Mouse (Mus musculus) heart, postnatal 10 days (tissue): ENCODE results near the gene Olfr1233. TPM values are rescaled to one million over a fixed set of nuclear protein-coding genes. Genes with fewer than 3 reads are reported as not detected.

Source experiments
- DNase-seq, 2 experiments: peaks; one replicate each; pipeline ENCODE4 v3.0.0; 2021
- intact Hi-C: fragments of 180-260 bp; cut with DNase I; formaldehyde crosslinking; loops from one replicate; pipeline ENCODE4 v1.15.1; 2025
- total RNA-seq, 2 experiments: library from RNA; stranded (reverse); gene quantifications; 2 replicates each; pipeline ENCODE4 v1.2.3; 2021

The Olfr1233 gene
- total RNA-seq = not detected

DNA sequence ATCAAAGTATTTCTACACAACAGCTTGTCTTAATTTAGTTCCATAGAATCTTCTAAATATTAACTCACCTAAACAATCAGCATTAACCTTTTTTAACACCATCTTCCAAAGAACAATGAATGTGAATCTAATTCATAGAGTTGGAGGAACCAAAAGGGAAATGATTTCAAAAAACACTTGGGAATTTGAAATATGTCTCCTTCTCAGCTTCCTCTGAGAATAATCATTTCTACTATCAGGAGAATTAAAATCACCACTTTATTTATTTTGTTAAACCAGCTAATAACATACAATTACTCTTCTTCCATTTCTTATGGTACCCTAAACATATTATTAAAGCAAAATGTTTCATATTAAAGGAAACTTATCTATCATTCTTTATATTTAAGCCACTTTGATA is at the start of gene Olfr1233:
TSS of gene Olfr1233 (minus strand) at position 101 of the 400 bp plus-strand sequence.
- DNase-seq = no peak
- intact Hi-C loops = no loop called here

DNA sequence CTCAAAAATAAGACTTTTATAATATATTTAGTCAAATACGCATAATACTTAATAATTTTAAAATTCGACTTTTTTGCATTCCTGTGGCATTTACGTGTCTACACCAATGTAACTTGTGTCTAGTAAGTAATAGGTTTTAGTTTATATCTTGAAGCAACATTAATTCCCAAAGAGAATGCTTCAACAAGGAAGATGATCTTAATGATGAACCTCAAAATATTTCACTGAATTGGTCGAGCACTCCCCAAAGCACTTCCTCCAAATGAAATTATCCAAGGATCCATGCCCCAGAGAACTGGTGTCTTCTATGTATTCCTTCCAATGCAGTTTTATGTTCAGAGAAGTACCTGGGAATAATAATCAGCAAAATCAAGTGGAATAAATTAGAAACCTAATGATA is 22.6 kb upstream of the Olfr1233 start, which contains the start of gene Olfr1234:
TSS of gene Olfr1234 (minus strand) at position 101 of the 400 bp plus-strand sequence.
- no peak for DNase-seq

GRCm38 (mm10) chr2:89329575-89329974 is 12.6 kb downstream of the Olfr1233 start, which contains the start of gene Olfr1232:
TSS of gene Olfr1232 (minus strand) at chr2:89329675.
- no peak for DNase-seq
- intact Hi-C loops = no loop called here

More for the DNA sequence above, 22.6 kb upstream of the Olfr1233 start, which contains the start of gene Olfr1234:
- intact Hi-C loops = no loop called here

GRCm38 (mm10) chr2:89306974-89307373 is 35.2 kb downstream of the Olfr1233 start, which contains the start of gene Olfr1231:
TSS of gene Olfr1231 (minus strand) at chr2:89307074.
- intact Hi-C loops = no loop called here

DNA sequence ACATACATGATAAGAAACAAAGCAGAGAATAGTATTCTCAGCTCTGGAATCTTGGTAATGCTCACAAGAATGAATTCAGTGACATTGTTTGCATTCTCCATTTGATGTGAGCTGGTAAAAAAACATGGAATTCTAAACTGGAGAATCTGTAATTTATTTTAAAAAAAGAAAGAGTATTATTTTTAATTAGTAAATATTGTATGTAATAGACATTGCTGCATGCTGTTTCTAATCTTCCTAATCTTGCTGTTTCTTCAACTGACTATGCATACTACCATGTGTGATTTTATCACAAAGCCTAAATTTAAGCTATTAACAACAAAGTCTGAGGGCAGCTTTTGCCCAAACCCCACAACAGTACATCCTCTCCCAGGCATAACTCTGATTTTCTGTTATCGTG is 45.0 kb downstream of the Olfr1233 start, which contains the start of gene Olfr1230:
TSS of gene Olfr1230 (minus strand) at position 101 of the 400 bp plus-strand sequence.
- intact Hi-C loops = no loop called here
- no peak for DNase-seq

More at GRCm38 (mm10) chr2:89306974-89307373, 35.2 kb downstream of the Olfr1233 start, which contains the start of gene Olfr1231:
- DNase-seq = no peak

- DNase-seq = no peak
- intact Hi-C loops = no loop called here
Observed at GRCm38 (mm10) chr2:89287914-89288313, 54.3 kb downstream of the Olfr1233 start, which contains the start of gene Olfr1229. TSS of gene Olfr1229 (minus strand) at chr2:89288014.

Other genes starting within 250 kb of the Olfr1233 start
- not detected for gene Olfr1220, start 235.6 kb downstream of the Olfr1233 start, total RNA-seq
- not detected for gene Olfr1221, start 225.1 kb downstream of the Olfr1233 start, total RNA-seq
- not detected for gene Olfr1222, start 209.3 kb downstream of the Olfr1233 start, total RNA-seq
- not detected for gene Olfr1223, start 190.8 kb downstream of the Olfr1233 start, total RNA-seq
- not detected for gene Olfr1224-ps1, start 178.3 kb downstream of the Olfr1233 start, total RNA-seq
- not detected for gene Olfr1225, start 167.7 kb downstream of the Olfr1233 start, total RNA-seq
- gene Olfr1226, start 142.3 kb downstream of the Olfr1233 start, total RNA-seq = not detected
- not detected for gene Olfr1228, start 88.3 kb downstream of the Olfr1233 start, total RNA-seq
- gene Olfr1229, start 54.4 kb downstream of the Olfr1233 start, total RNA-seq = not detected
- gene Olfr1230, start 45.1 kb downstream of the Olfr1233 start, total RNA-seq = not detected
- not detected for gene Olfr1231, start 35.3 kb downstream of the Olfr1233 start, total RNA-seq
- not detected for gene Olfr1232, start 12.7 kb downstream of the Olfr1233 start, total RNA-seq
- not detected for gene Olfr1234, start 22.5 kb upstream of the Olfr1233 start, total RNA-seq
- gene Olfr1238, start 67.3 kb upstream of the Olfr1233 start, total RNA-seq = not detected
- gene Olfr1239, start 78.0 kb upstream of the Olfr1233 start, total RNA-seq = not detected
- gene Olfr1240, start 100.6 kb upstream of the Olfr1233 start, total RNA-seq = not detected
- not detected for gene Olfr1241, start 144.7 kb upstream of the Olfr1233 start, total RNA-seq
- not detected for gene Olfr1242, start 155.9 kb upstream of the Olfr1233 start, total RNA-seq
- gene Olfr1243, start 189.1 kb upstream of the Olfr1233 start, total RNA-seq = not detected
- not detected for gene Olfr1245, start 236.0 kb upstream of the Olfr1233 start, total RNA-seq